Mouse (Mus musculus): ENCODE measurements around the gene Tax1bp1. TPM values are rescaled to one million over a fixed set of nuclear protein-coding genes. Genes with fewer than 3 reads are reported as not detected.

Tax1bp1 gene
- polyA plus RNA-seq, 1 experiment from 2014 or later, result 161 TPM

DNA sequence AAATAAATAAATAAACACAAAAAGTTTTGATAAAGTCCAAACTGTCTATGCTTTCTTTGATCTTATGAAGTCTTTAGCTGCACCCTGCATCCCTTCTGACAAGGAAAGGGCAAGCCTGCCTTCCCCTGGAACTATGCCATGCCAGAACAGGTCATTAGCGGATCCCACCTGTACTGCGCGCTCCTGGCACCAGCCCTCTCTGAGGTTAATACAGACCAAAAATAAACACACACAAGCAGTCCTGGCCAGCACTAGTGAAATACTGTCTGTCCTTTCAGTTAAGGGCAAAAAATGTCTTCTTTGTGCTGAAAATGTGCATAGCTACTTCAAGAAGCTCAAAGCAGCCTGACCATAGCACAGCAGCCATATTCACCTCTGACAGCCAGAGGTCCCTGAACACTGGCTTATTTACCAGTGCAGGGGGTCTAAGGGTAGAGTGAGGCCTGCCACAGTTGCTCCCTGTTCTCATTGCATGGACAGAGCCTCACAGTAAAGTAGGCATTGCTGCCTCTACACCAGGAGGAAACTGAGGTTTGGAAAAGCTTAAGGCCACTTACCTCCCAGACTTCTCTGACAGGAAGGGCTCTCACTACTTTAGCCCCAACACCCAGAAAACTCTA is 91.8 kb downstream of the Tax1bp1 start:
- no peaks in the 10 kb centered on the region for H3K4me1 ChIP-seq (replicated peaks; ENCODE audit: control insufficient read depth, insufficient read depth, low read length)
- H3K27ac ChIP-seq (ENCODE audit: low read length), result no peak overlapping the region
- no peaks in the 10 kb centered on the region for H3K36me3 ChIP-seq (ENCODE audit: control insufficient read depth, insufficient read depth)
- H3K27me3 ChIP-seq (replicated peaks; ENCODE audit: control insufficient read depth, insufficient read depth, low read length), result no peaks in the 10 kb centered on the region
- ATAC-seq, result no peak
- WGBS, result 85% methylated on average over 3 of the region's 3 CpGs
- H3K9me3 ChIP-seq (ENCODE audit: control insufficient read depth, low read length), result no peaks in the 10 kb centered on the region
- no peak overlapping the region for H3K4me3 ChIP-seq (replicated peaks; ENCODE audit: low read length)
- no peak overlapping the region for H3K4me2 ChIP-seq (ENCODE audit: low read length)
- H3K9ac ChIP-seq (replicated peaks; ENCODE audit: low read depth, low read length), result no peak overlapping the region

Other genes with a start within 250 kb of the Tax1bp1 start
- 50.8 and 55.3 TPM in 2 replicates for gene Hibadh, start 73.3 kb upstream of the Tax1bp1 start, polyA plus RNA-seq (2015; fragmentation: Nextera tagmentation; extraction: Ambion mirVana)

Data from forebrain, embryonic 16.5 days (tissue).